Mouse (Mus musculus) CH12.LX (cell line): ENCODE measurements at regions not wholly inside any gene's neighbourhood (a gene's known extent, or its start where the extent isn't known, plus 50 kb on each side); places are given as distances from the start of the nearest gene placed in this dataset.

Experiments
- DNase-seq: peaks from one replicate; pipeline ENCODE4 v3.0.0-alpha.2; 2013; ENCODE audit errors: extremely low read depth
- H3K27ac ChIP-seq: 2 replicates; pipeline ENCODE4 v1.5.1; 2012; ENCODE audit warnings: low read depth, mild to moderate bottlenecking, control low read depth, moderate library complexity; ENCODE audit not compliant: insufficient read depth
- H3K27me3 ChIP-seq: replicated peaks from 2 replicates; pipeline ENCODE3; 2012; ENCODE audit warnings: inconsistent platforms
- H3K36me3 ChIP-seq, 2 experiments: replicated peaks in 1 of 2; 2 replicates each; pipeline versions ENCODE3 to v1.6.1; 2012; ENCODE audit warnings: inconsistent platforms in 1 of 2, low read length in 1 of 2, mild to moderate bottlenecking in 1 of 2, mixed read lengths in 1 of 2, moderate library complexity in 1 of 2; ENCODE audit not compliant: control insufficient read depth in 1 of 2, insufficient read depth in 1 of 2
- H3K4me1 ChIP-seq, 2 experiments: 2 replicates each; pipeline ENCODE4 v1.6.1; 2012; ENCODE audit warnings: inconsistent platforms in 1 of 2, moderate library complexity in 1 of 2; ENCODE audit not compliant: insufficient read depth in 2 of 2, control insufficient read depth in 1 of 2
- H3K4me2 ChIP-seq: 2 replicates; pipeline ENCODE4 v1.6.1; 2012; ENCODE audit warnings: low read depth, mild to moderate bottlenecking, control low read depth; ENCODE audit not compliant: poor library complexity, insufficient read depth, severe bottlenecking
- H3K4me3 ChIP-seq, 3 experiments: fragments of 150-350 bp in 1 of 3; sonication (generic) in 1 of 3; replicated peaks in 1 of 3; 2 replicates each; pipeline versions ENCODE3 to v1.5.1; 2011 to 2012; ENCODE audit warnings: low read depth in 2 of 3, low read length in 2 of 3, mild to moderate bottlenecking in 2 of 3, moderate library complexity in 2 of 3, control low read depth in 1 of 3, improper control_type of control experiment in 1 of 3, inconsistent platforms in 1 of 3, mixed read lengths in 1 of 3; ENCODE audit not compliant: poor library complexity in 1 of 3
- H3K79me2 ChIP-seq: replicated peaks from 2 replicates; pipeline ENCODE4 v1.6.1; 2012; ENCODE audit warnings: mild to moderate bottlenecking, moderate library complexity; ENCODE audit not compliant: control insufficient read depth, poor library complexity, insufficient read depth, severe bottlenecking; ENCODE audit errors: extremely low read depth
- H3K9ac ChIP-seq: 2 replicates; pipeline ENCODE4 v1.6.1; 2012; ENCODE audit warnings: low read depth, mild to moderate bottlenecking, control low read depth, moderate library complexity; ENCODE audit not compliant: insufficient read depth
- H3K9me3 ChIP-seq: replicated peaks from 2 replicates; pipeline ENCODE3; 2012; ENCODE audit warnings: low read length, inconsistent platforms, mixed read lengths
- CHD2 ChIP-seq: IDR thresholded peaks from 2 replicates; pipeline ENCODE4 v1.6.1; 2011; ENCODE audit warnings: low read length, improper control_type of control experiment
- E2F4 ChIP-seq: IDR thresholded peaks from 2 replicates; pipeline ENCODE4 v1.6.1; 2011; ENCODE audit warnings: low read depth, low read length, improper control_type of control experiment; ENCODE audit not compliant: insufficient replicate concordance
- ETS1 ChIP-seq: conservative IDR thresholded peaks from 2 replicates; pipeline ENCODE4 v1.6.1; 2012; ENCODE audit warnings: low read depth, mild to moderate bottlenecking, inconsistent platforms, low read length, improper control_type of control experiment, moderate library complexity
- GABPA ChIP-seq: IDR thresholded peaks from 2 replicates; pipeline ENCODE4 v1.6.1; 2012; ENCODE audit warnings: low read depth, low read length, improper control_type of control experiment, inconsistent platforms; ENCODE audit not compliant: insufficient replicate concordance
- KAT2A ChIP-seq: IDR thresholded peaks from 2 replicates; pipeline ENCODE4 v1.6.1; 2012; ENCODE audit warnings: low read length, improper control_type of control experiment, inconsistent platforms; ENCODE audit not compliant: insufficient replicate concordance
- MAFK ChIP-seq: IDR thresholded peaks from 2 replicates; pipeline ENCODE4 v1.6.1; 2011; ENCODE audit warnings: low read length, improper control_type of control experiment; ENCODE audit not compliant: insufficient replicate concordance
- MAX ChIP-seq: IDR thresholded peaks from 2 replicates; pipeline ENCODE4 v1.6.1; 2011; ENCODE audit warnings: low read length, improper control_type of control experiment
- MYC ChIP-seq: IDR thresholded peaks from 2 replicates; pipeline ENCODE4 v1.6.1; 2011; ENCODE audit warnings: low read depth, mild to moderate bottlenecking, improper control_type of control experiment, low read length
- POLR2AphosphoS2 ChIP-seq: IDR thresholded peaks from 2 replicates; pipeline ENCODE4 v1.6.1; 2011; ENCODE audit warnings: low read depth, low read length, improper control_type of control experiment
- RAD21 ChIP-seq: IDR thresholded peaks from 2 replicates; pipeline ENCODE4 v1.6.1; 2011; ENCODE audit warnings: low read depth, mild to moderate bottlenecking, low read length, improper control_type of control experiment, moderate library complexity
- TCF12 ChIP-seq: IDR thresholded peaks from 2 replicates; pipeline ENCODE4 v1.6.1; 2014; ENCODE audit warnings: low read depth, mild to moderate bottlenecking, inconsistent platforms, low read length, improper control_type of control experiment
- USF1 ChIP-seq: IDR thresholded peaks from 2 replicates; pipeline ENCODE4 v1.6.1; 2014; ENCODE audit warnings: low read depth, mild to moderate bottlenecking, inconsistent platforms, low read length, improper control_type of control experiment
- USF2 ChIP-seq: conservative IDR thresholded peaks from 2 replicates; pipeline ENCODE4 v1.6.1; 2011; ENCODE audit warnings: low read depth, low read length, improper control_type of control experiment
- ZKSCAN1 ChIP-seq: IDR thresholded peaks from 2 replicates; pipeline ENCODE4 v1.6.1; 2012; ENCODE audit warnings: low read depth, inconsistent platforms, low read length, improper control_type of control experiment, borderline replicate concordance
- ZMIZ1 ChIP-seq: IDR thresholded peaks from 2 replicates; pipeline ENCODE4 v1.6.1; 2012; ENCODE audit warnings: low read depth, mild to moderate bottlenecking, inconsistent platforms, low read length, improper control_type of control experiment
- dilution Hi-C: fragments of 300-500 bp; cut with MboI; formaldehyde crosslinking; loops from 2 replicates; pipeline ENCODE4 v1.14.3; 2020; ENCODE audit warnings: low sequenced_read_pairs; ENCODE audit not compliant: extremely low pct_unique_long_range_greater_than_20kb, extremely low pct_ligation_motif_present
- in situ Hi-C: fragments of 300-500 bp; cut with MboI; formaldehyde crosslinking; loops from 3 replicates; pipeline ENCODE4 v1.14.3; 2019; ENCODE audit warnings: low sequenced_read_pairs, low pct_ligation_motif_present, low pct_unique_long_range_greater_than_20kb, mixed read lengths

GRCm38 (mm10) chr12:77901254-77901653, 292.8 kb upstream of the Gm6657 start:
- H3K4me1 ChIP-seq: no peaks in the 10 kb centered on the region
- H3K4me2 ChIP-seq: no peak overlapping the region
- DNase-seq: no peak
- dilution Hi-C loops: no loop called here
- no peaks in the 10 kb centered on the region for H3K79me2 ChIP-seq
- H3K27ac ChIP-seq: no peak overlapping the region
- no peaks in the 10 kb centered on the region for H3K9me3 ChIP-seq
- H3K27me3 ChIP-seq: no peaks in the 10 kb centered on the region
- in situ Hi-C loops: no loop called here
- no peak overlapping the region for H3K4me3 ChIP-seq
- H3K36me3 ChIP-seq: no peaks in the 10 kb centered on the region
- H3K9ac ChIP-seq: no peak overlapping the region
- TF ChIP-seq MAFK: no peak

GRCm38 (mm10) chr12:77912863-77913554, 281.0 kb upstream of the Gm6657 start:
- H3K9ac ChIP-seq: no peak overlapping the region
- in situ Hi-C loops: no loop called here

GRCm38 (mm10) chr12:77928729-77929128, 265.3 kb upstream of the Gm6657 start:
- in situ Hi-C loops: no loop called here
- Histone ChIP-seq H3K36me3 (no peaks in the 10 kb centered on the region), H3K9ac (no peak overlapping the region), H3K9me3 (no peaks in the 10 kb centered on the region), H3K4me1 (no peaks in the 10 kb centered on the region; a peak in 1 of 4 replicates), H3K27ac (no peak overlapping the region), H3K4me2 (no peak overlapping the region), H3K27me3 (no peaks in the 10 kb centered on the region), H3K79me2 (no peaks in the 10 kb centered on the region), H3K4me3 (no peak overlapping the region)
- no peak for DNase-seq
- TF ChIP-seq MAX (no peak), USF2 (no peak), POLR2AphosphoS2 (no peak), E2F4 (no peak), KAT2A (no peak), TCF12 (no peak), ETS1 (no peak)
- dilution Hi-C loops: no loop called here

More at GRCm38 (mm10) chr12:77912863-77913554, 281.0 kb upstream of the Gm6657 start:
- Histone ChIP-seq H3K4me1 (no peaks in the 10 kb centered on the region), H3K27ac (no peak overlapping the region), H3K4me3 (no peak overlapping the region), H3K4me2 (no peak overlapping the region), H3K36me3 (no peaks in the 10 kb centered on the region), H3K9me3 (no peaks in the 10 kb centered on the region), H3K79me2 (no peaks in the 10 kb centered on the region), H3K27me3 (no peaks in the 10 kb centered on the region)
- DNase-seq: no peak
- TF ChIP-seq KAT2A (no peak), CHD2 (no peak), ZMIZ1 (no peak), MYC (no peak), ETS1 (no peak), USF1 (no peak), ZKSCAN1 (no peak), RAD21 (no peak), GABPA (no peak)
- dilution Hi-C loops: no loop called here
